Mouse (Mus musculus) heart, postnatal 0 days (tissue): ENCODE results near the gene Pcsk7. TPM values are rescaled to one million over a fixed set of nuclear protein-coding genes. Genes with fewer than 3 reads are reported as not detected.

Source experiments
- ATAC-seq: fragments of 200-750 bp; cut with Nextera tagmentation; 2 replicates; pipeline ENCODE4 v1.8.0; 2017; ENCODE audit warnings: low read depth, moderate number of reproducible peaks, moderate library complexity; ENCODE audit not compliant: insufficient read depth
- DNase-seq: peaks from one replicate; pipeline ENCODE4 v3.0.0-alpha.2; 2016; ENCODE audit warnings: low spot score
- H3K27ac ChIP-seq: fragments of 300-500 bp; sonication (generic); 2 replicates; pipeline ENCODE4 v1.5.1; 2014; ENCODE audit warnings: low read depth, mild to moderate bottlenecking
- H3K27me3 ChIP-seq: fragments of 300-500 bp; sonication (generic); 2 replicates; pipeline ENCODE4 v1.6.1; 2014; ENCODE audit warnings: low read length, mixed read lengths; ENCODE audit not compliant: control insufficient read depth, insufficient read depth
- H3K36me3 ChIP-seq: fragments of 300-500 bp; sonication (generic); replicated peaks from 2 replicates; pipeline ENCODE4 v1.6.1; 2014; ENCODE audit warnings: low read length, mixed read lengths; ENCODE audit not compliant: control insufficient read depth, insufficient read depth
- H3K4me1 ChIP-seq: fragments of 300-500 bp; sonication (generic); 2 replicates; pipeline ENCODE4 v1.6.1; 2014; ENCODE audit warnings: antibody characterized with exemption; ENCODE audit not compliant: control insufficient read depth, insufficient read depth
- H3K4me2 ChIP-seq: fragments of 300-500 bp; sonication (generic); 2 replicates; pipeline ENCODE4 v1.6.1; 2014; ENCODE audit warnings: low read depth, mild to moderate bottlenecking, low read length, moderate library complexity
- H3K4me3 ChIP-seq: fragments of 300-500 bp; sonication (generic); 2 replicates; pipeline ENCODE4 v1.5.1; 2014; ENCODE audit warnings: low read depth, low read length
- H3K9ac ChIP-seq: fragments of 300-500 bp; sonication (generic); replicated peaks from 2 replicates; pipeline ENCODE4 v1.6.1; 2014; ENCODE audit warnings: low read depth, low read length, mixed read lengths
- H3K9me3 ChIP-seq: fragments of 300-500 bp; sonication (generic); replicated peaks from 2 replicates; pipeline ENCODE4 v1.6.1; 2016; ENCODE audit warnings: low read length; ENCODE audit not compliant: control insufficient read depth
- CTCF ChIP-seq: IDR thresholded peaks from 2 replicates; pipeline ENCODE4 v1.5.1; 2016; ENCODE audit warnings: antibody characterized with exemption, control low read depth, low read depth
- EP300 ChIP-seq: IDR thresholded peaks from 2 replicates; pipeline ENCODE4 v1.6.1; 2016; ENCODE audit warnings: antibody characterized with exemption, low read depth
- WGBS: fragments of 180-500 bp; shearing (Covaris S2); extraction: QIAGEN DNeasy Blood & Tissue Kit; methylation state at CpG from one replicate; pipeline ENCODE4 v1.1.7; 2014; 5-methylcytosine and 5-hydroxymethylcytosine counted together
- polyA plus RNA-seq: library from polyadenylated mRNA; unstranded; fragments of >200 nt; fragmentation: Nextera tagmentation; extraction: Ambion mirVana; gene quantifications from 2 replicates; pipeline ENCODE4 v1.2.1, GENCODE M21; 2015
- total RNA-seq: library from RNA; depleted of rRNA; stranded (reverse); fragments of >200 nt; gene quantifications from 2 replicates; pipeline ENCODE4 v1.2.3, GENCODE M21; 2014; ENCODE audit warnings: low replicate concordance

Gene Pcsk7
- total and polyA plus RNA-seq, 2 experiments from 2014 or later = 15.0 to 57.1 TPM

- Histone ChIP-seq H3K27ac (no peak overlapping the region), H3K4me3 (no peak overlapping the region), H3K27me3 (no peaks in the 10 kb centered on the region), H3K36me3 (peaks cover 79% of the 10 kb centered on the region), H3K4me2 (no peak overlapping the region), H3K4me1 (peaks cover 9% of the 10 kb centered on the region; the same call in 1 of the 2 replicates), H3K9me3 (no peaks in the 10 kb centered on the region), H3K9ac (no peak overlapping the region)
- 54% methylated on average over 1 of the region's 1 CpGs for WGBS
- no peak for ATAC-seq
- TF ChIP-seq CTCF = peak; percentile 66
- TF ChIP-seq EP300 = no peak
- peak; percentile 37 for DNase-seq
These were observed 5.4 kb downstream of the Pcsk7 start for GRCm38 (mm10) chr9:45911673-45912072.

- no peak for DNase-seq
- no peak overlapping the region for H3K27ac ChIP-seq
- no peaks in the 10 kb centered on the region for H3K27me3 ChIP-seq
- peaks cover 94% of the 10 kb centered on the region for H3K36me3 ChIP-seq
- ATAC-seq = no peak
- H3K9me3 ChIP-seq = no peaks in the 10 kb centered on the region
- TF ChIP-seq EP300 (no peak), CTCF (no peak)
- no peak overlapping the region for H3K9ac ChIP-seq
- no peak overlapping the region for H3K4me2 ChIP-seq
- H3K4me3 ChIP-seq = no peak overlapping the region
- H3K4me1 ChIP-seq = no peaks in the 10 kb centered on the region
- WGBS = 91% methylated on average over 2 of the region's 2 CpGs
These were observed 9.4 kb downstream of the Pcsk7 start for GRCm38 (mm10) chr9:45915659-45916058.

- H3K9ac ChIP-seq = no peak overlapping the region
- 71% methylated on average over 5 of the region's 5 CpGs for WGBS
- H3K9me3 ChIP-seq = no peaks in the 10 kb centered on the region
- TF ChIP-seq CTCF (no peak), EP300 (no peak)
- H3K4me2 ChIP-seq = no peak overlapping the region
- ATAC-seq (no peak), DNase-seq (no peak)
- H3K4me3 ChIP-seq = no peak overlapping the region
- no peaks in the 10 kb centered on the region for H3K4me1 ChIP-seq
- peaks cover 90% of the 10 kb centered on the region for H3K36me3 ChIP-seq
- no peaks in the 10 kb centered on the region for H3K27me3 ChIP-seq
- no peak overlapping the region; the same call in 1 of the 2 replicates for H3K27ac ChIP-seq
These were observed 11.0 kb downstream of the Pcsk7 start for GRCm38 (mm10) chr9:45917041-45917934.

GRCm38 (mm10) chr9:45919895-45920294 lies 13.6 kb downstream of the Pcsk7 start:
- no peak overlapping the region for H3K27ac ChIP-seq
- H3K4me1 ChIP-seq = no peaks in the 10 kb centered on the region
- no peaks in the 10 kb centered on the region for H3K27me3 ChIP-seq
- DNase-seq = no peak
- H3K4me3 ChIP-seq = no peak overlapping the region
- no peak for ATAC-seq
- H3K9me3 ChIP-seq = no peaks in the 10 kb centered on the region
- no peak overlapping the region for H3K9ac ChIP-seq
- no peak for TF ChIP-seq EP300
- TF ChIP-seq CTCF = no peak
- peaks cover 87% of the 10 kb centered on the region for H3K36me3 ChIP-seq
- 53% methylated on average over 1 of the region's 1 CpGs for WGBS
- no peak overlapping the region for H3K4me2 ChIP-seq

GRCm38 (mm10) chr9:45929285-45929684 lies 23.0 kb downstream of the Pcsk7 start:
- DNase-seq (no peak), ATAC-seq (no peak)
- Histone ChIP-seq H3K4me1 (peaks cover 8% of the 10 kb centered on the region), H3K4me2 (no peak overlapping the region), H3K27me3 (no peaks in the 10 kb centered on the region), H3K9me3 (no peaks in the 10 kb centered on the region), H3K9ac (no peak overlapping the region), H3K36me3 (peaks cover 72% of the 10 kb centered on the region), H3K27ac (no peak overlapping the region), H3K4me3 (no peak overlapping the region)
- WGBS = 77% methylated on average over 5 of the region's 5 CpGs
- TF ChIP-seq CTCF = no peak
- no peak for TF ChIP-seq EP300
